Mouse (Mus musculus) olfactory bulb, adult 2 months (tissue): ENCODE results near the gene Banf1.

Experiments
- CTCF ChIP-seq: fragments of 200-500 bp; IDR thresholded peaks from 2 replicates; pipeline ENCODE4 v1.5.1; 2012; ENCODE audit warnings: low read depth, mild to moderate bottlenecking, low read length, moderate library complexity; ENCODE audit not compliant: insufficient read depth
- POLR2A ChIP-seq: fragments of 200-500 bp; IDR thresholded peaks from 2 replicates; pipeline ENCODE4 v1.6.1; 2012; ENCODE audit warnings: mild to moderate bottlenecking, low read depth, low read length, moderate library complexity; ENCODE audit not compliant: insufficient read depth

DNA sequence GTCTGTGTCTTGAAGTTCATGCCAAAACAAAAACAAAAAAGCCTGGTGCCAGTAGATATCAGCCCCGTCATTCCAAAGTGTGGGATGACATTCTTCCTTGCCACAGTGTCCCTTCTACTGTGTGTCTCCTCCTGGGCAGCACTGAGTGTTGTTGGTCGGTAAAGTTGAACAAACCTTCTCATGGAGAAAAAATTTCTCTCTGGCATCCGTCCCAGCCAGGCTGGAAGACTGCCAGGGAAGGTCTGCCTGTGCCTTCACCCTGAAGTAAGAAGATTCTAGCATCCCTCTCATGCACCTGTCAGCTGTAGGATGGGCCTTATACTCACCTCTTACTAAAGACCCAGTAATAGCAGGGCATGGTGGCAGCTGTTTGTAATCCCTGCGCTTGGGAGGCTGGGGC is 25.9 kb upstream of the Banf1 start:
- TF ChIP-seq CTCF (no peak), POLR2A (no peak)
